Mouse (Mus musculus) myocyte (in vitro differentiated cells): Measurements from ENCODE around the gene Ralgps1.

ENCODE experiments used
- CEBPB ChIP-seq: IDR thresholded peaks from 2 replicates; pipeline ENCODE4 v1.6.1; 2011; ENCODE audit warnings: mild to moderate bottlenecking, moderate library complexity; ENCODE audit not compliant: poor library complexity, insufficient read depth, severe bottlenecking
- E2F4 ChIP-seq: IDR thresholded peaks from one replicate; pipeline ENCODE4 v1.6.1; 2011; ENCODE audit warnings: mild to moderate bottlenecking, control low read depth, moderate library complexity; ENCODE audit not compliant: insufficient read depth
- MAX ChIP-seq: IDR thresholded peaks from one replicate; pipeline ENCODE4 v1.6.1; 2011; ENCODE audit warnings: low read depth, mild to moderate bottlenecking, control low read depth
- MYOD1 ChIP-seq, 3 experiments: IDR thresholded peaks; one replicate each; pipeline ENCODE4 v1.6.1; 2011; ENCODE audit warnings: control low read depth in 2 of 3, low read depth in 2 of 3, mild to moderate bottlenecking in 2 of 3, moderate library complexity in 1 of 3; ENCODE audit not compliant: insufficient read length in 2 of 3, control insufficient read depth in 1 of 3
- POLR2A ChIP-seq: IDR thresholded peaks from one replicate; pipeline ENCODE4 v1.6.1; 2011; ENCODE audit warnings: low read depth, mild to moderate bottlenecking, control low read depth, moderate library complexity; ENCODE audit not compliant: insufficient read length
- POLR2AphosphoS2 ChIP-seq: IDR thresholded peaks from one replicate; pipeline ENCODE4 v1.6.1; 2011; ENCODE audit warnings: low read depth, control low read depth; ENCODE audit not compliant: insufficient read length
- REST ChIP-seq: IDR thresholded peaks from one replicate; pipeline ENCODE4 v1.6.1; 2011; ENCODE audit warnings: mild to moderate bottlenecking, control low read depth, moderate library complexity; ENCODE audit not compliant: insufficient read depth, insufficient read length
- SRF ChIP-seq: IDR thresholded peaks from one replicate; pipeline ENCODE4 v1.6.1; 2011; ENCODE audit warnings: low read depth; ENCODE audit not compliant: control insufficient read depth, insufficient read length
- USF1 ChIP-seq: IDR thresholded peaks from one replicate; pipeline ENCODE4 v1.6.1; 2011; ENCODE audit warnings: low read depth, mild to moderate bottlenecking, control low read depth, moderate library complexity

GRCm38 (mm10) chr2:33215177-33215699, 156.0 kb downstream of the Ralgps1 start:
- no peak for TF ChIP-seq MAX
- no peak for TF ChIP-seq POLR2A
- TF ChIP-seq E2F4 = no peak
- no peak for TF ChIP-seq SRF
- TF ChIP-seq MYOD1 (IDR thresholded peaks at IDR 0.05; ENCODE audit: control insufficient read depth in 1 of 3, insufficient read length in 2 of 3, low read depth in 2 of 3) = no peak
- TF ChIP-seq POLR2AphosphoS2 = no peak
- peak; percentile 63 for TF ChIP-seq USF1
- TF ChIP-seq CEBPB = no peak
- TF ChIP-seq REST = no peak
